Mouse (Mus musculus) bone marrow macrophage, adult 2 months (primary cell): ENCODE measurements around the gene Slc38a1. TPM values are rescaled to one million over a fixed set of nuclear protein-coding genes. Genes with fewer than 3 reads are reported as not detected.
"Not testable (repeated sequence)": the region's sequence is repeated elsewhere in the genome, so short reads cannot be mapped to it uniquely, and the experiment has no call there.

Experiments used
- H3K27ac ChIP-seq: 2 replicates; pipeline ENCODE4 v1.5.1; 2012; ENCODE audit warnings: low read depth, low read length; ENCODE audit not compliant: insufficient read depth
- H3K4me1 ChIP-seq: 2 replicates; pipeline ENCODE4 v1.6.1; 2012; ENCODE audit warnings: low read length; ENCODE audit not compliant: control insufficient read depth, insufficient read depth
- H3K4me3 ChIP-seq: 2 replicates; pipeline ENCODE4 v1.5.1; 2012; ENCODE audit warnings: mild to moderate bottlenecking, low read length, moderate library complexity; ENCODE audit not compliant: insufficient read depth
- CTCF ChIP-seq: IDR thresholded peaks from 2 replicates; pipeline ENCODE4 v1.5.1; 2012; ENCODE audit warnings: low read depth, mild to moderate bottlenecking, low read length, moderate library complexity
- POLR2A ChIP-seq: IDR thresholded peaks from 2 replicates; pipeline ENCODE4 v1.6.1; 2012; ENCODE audit warnings: mild to moderate bottlenecking, low read depth, low read length, borderline replicate concordance
- polyA plus RNA-seq: library from polyadenylated mRNA; stranded (reverse); fragments of >200 nt; gene quantifications from 2 replicates; pipeline ENCODE4 v1.2.4, GENCODE M21; 2012; ENCODE audit not compliant: missing spikeins, insufficient read depth, insufficient read length

Slc38a1 gene
- polyA plus RNA-seq, 1 experiment: 31.5 TPM

- Histone ChIP-seq H3K4me1 (peaks cover 23% of the 10 kb centered on the region), H3K27ac (peak overlapping the region; percentile 39; the same call in 1 of the 2 replicates)
- TF ChIP-seq CTCF (no peak), POLR2A (no peak)
Measured at GRCm38 (mm10) chr15:96640291-96640985, 2.3 kb downstream of the Slc38a1 start.

DNA sequence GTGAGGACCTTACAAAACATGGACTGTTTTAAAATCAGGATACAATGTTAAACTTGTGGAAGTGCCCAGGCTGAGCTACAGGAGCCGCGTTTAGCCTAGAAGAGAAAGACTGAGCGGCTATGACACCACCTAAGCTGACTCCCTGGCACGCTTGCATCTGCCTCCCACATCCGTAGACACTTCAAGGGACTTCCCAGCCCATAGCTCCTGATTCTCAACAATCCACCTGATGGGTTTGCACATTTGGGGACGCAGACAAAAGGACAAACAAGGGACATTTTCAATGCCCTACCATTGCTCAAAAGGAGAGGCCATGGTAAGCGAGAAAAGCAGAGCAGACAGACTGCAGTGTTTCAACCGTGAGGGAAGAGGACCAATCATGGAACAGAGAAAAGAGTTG, 3.1 kb downstream of the Slc38a1 start:
- TF ChIP-seq CTCF (no peak), POLR2A (no peak)
- H3K4me1 ChIP-seq: peaks cover 23% of the 10 kb centered on the region
- H3K4me3 ChIP-seq: no peak overlapping the region
- H3K27ac ChIP-seq: no peak overlapping the region

More at GRCm38 (mm10) chr15:96640291-96640985, 2.3 kb downstream of the Slc38a1 start:
- peak overlapping the region; percentile 87 for H3K4me3 ChIP-seq

DNA sequence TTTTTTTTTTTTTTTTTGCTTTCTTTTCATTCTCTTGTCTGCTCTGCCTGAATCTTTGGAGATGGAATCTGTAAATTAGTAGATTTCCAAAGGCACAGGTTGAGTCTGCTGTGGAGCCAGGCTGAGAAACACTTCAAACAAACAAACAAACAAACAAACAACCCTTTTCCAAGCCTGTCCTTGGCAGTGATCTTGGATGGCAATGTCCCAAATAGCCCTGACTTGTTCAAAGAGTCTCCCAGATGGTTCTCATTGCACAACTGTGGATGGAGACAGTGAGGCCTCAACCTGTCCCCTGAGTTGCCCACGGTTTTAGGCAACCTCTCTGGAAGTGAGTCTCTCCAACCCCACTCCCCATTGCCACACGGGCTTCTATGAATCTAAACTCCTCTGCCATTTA, 4.1 kb downstream of the Slc38a1 start:
- peak overlapping the region; percentile 20 for H3K27ac ChIP-seq
- peak overlapping the region; percentile 59 for H3K4me3 ChIP-seq
- TF ChIP-seq POLR2A (no peak), CTCF (no peak)
- peaks cover 27% of the 10 kb centered on the region for H3K4me1 ChIP-seq

DNA sequence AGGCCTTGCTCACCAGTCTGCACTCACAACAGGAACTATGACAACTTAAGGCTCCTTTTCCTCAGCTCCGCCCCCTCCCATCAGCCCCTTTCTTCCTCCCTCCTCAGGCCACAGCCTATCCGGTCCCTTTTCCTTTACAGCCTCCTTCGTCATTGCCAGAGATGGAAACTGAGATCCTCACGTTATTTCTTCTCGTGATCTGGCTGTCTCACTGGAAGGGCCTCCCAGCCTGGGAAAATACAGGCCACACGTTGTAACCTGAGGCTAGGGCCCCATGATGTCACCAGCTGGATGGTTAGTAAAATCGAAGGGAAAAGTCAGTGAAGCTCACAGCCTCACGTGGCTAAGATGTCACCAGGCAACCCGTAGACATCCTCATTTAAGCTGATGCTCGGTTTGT, 4.5 kb downstream of the Slc38a1 start:
- TF ChIP-seq POLR2A: no peak
- no peak for TF ChIP-seq CTCF
- peaks cover 28% of the 10 kb centered on the region for H3K4me1 ChIP-seq
- H3K27ac ChIP-seq: peak overlapping the region; percentile 66
- H3K4me3 ChIP-seq: peak overlapping the region; percentile 59

- Histone ChIP-seq H3K4me1 (peaks cover 29% of the 10 kb centered on the region), H3K27ac (no peak overlapping the region), H3K4me3 (no peak overlapping the region)
- TF ChIP-seq POLR2A: no peak
Measured at GRCm38 (mm10) chr15:96634670-96635405, 7.9 kb downstream of the Slc38a1 start.

DNA sequence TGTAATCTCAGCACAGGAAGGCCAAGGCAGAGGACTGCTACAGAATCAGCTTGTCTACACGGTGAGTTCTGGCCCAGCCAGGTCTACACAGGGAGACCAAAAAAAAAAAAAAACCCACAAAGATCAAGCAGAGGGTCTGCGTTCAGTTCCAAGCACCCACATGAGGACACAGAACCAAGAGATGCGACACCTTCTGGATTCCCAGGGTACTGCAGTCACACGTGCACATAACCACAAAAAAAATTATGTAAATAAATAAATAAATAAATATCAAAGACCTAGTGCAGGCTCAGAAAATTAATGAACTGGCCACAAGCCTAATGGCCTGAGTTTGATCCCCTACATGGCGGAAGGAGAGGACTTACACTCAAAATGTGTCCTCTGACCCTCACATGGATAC, 10.5 kb downstream of the Slc38a1 start:
- Histone ChIP-seq H3K4me1 (peaks cover 14% of the 10 kb centered on the region), H3K27ac (no peak overlapping the region), H3K4me3 (no peak overlapping the region)
- TF ChIP-seq CTCF (no peak), POLR2A (no peak)

DNA sequence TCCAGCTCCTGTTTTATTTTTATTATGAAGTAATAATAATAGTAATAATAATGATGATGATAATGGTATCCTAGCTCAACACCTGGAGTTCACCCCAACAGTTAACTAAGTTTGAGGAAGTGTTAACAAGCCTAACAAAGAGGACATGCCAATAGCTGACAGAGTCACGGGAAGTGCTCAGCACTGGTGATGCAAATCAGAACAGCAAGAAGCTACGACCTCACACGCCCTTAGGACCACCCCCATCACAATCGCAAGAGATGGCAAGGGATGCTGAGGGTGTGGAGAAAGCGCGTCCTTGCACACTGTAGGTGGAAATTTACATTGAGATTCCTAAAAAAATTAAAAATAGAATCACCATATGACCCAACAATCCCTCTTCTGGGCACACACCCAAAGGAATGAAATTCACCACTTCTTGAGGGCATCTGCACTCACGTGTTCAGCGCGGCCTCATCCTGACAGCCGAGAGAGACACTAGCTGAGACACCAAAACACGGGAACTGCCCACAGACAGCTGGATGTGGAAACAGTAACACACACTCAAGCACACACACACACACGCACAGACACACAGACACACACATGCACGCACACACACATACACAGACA, 11.5 kb downstream of the Slc38a1 start:
- H3K27ac ChIP-seq: no peak overlapping the region
- peaks cover 20% of the 10 kb centered on the region for H3K4me1 ChIP-seq
- TF ChIP-seq CTCF (no peak), POLR2A (no peak)
- no peak overlapping the region for H3K4me3 ChIP-seq

- Histone ChIP-seq H3K4me1 (peaks cover 14% of the 10 kb centered on the region), H3K4me3 (no peak overlapping the region), H3K27ac (no peak overlapping the region)
- TF ChIP-seq CTCF: no peak
- TF ChIP-seq POLR2A: no peak
Measured at GRCm38 (mm10) chr15:96628256-96628655, 14.5 kb downstream of the Slc38a1 start.

DNA sequence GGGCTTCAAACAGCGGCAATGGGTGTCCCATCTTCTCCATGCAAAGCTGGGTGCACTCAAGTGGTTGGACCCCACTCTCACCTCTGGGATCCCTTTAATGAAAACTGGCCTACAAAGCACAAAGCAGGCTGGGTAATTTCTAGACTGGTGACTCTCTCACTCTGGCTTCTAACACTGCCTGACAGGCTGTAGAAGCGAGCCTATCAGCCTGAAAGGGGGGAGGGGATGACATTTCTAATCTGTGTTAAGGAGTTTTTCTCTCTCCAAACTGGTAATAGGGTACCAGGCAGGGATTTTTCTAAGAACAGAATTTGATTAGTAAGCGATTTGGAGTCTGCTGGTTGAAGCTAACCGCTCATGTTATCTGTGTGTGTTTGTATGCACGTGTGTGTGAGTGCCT, 15.8 kb downstream of the Slc38a1 start:
- TF ChIP-seq CTCF (no peak), POLR2A (no peak)
- Histone ChIP-seq H3K4me1 (peaks cover 14% of the 10 kb centered on the region), H3K4me3 (no peak overlapping the region), H3K27ac (no peak overlapping the region)

- not testable (repeated sequence) for H3K27ac ChIP-seq, H3K4me3 ChIP-seq
- H3K4me1 ChIP-seq: peaks cover 18% of the 10 kb centered on the region
Measured at GRCm38 (mm10) chr15:96625012-96625411, 17.7 kb downstream of the Slc38a1 start.
